In the genomic region with DNA sequence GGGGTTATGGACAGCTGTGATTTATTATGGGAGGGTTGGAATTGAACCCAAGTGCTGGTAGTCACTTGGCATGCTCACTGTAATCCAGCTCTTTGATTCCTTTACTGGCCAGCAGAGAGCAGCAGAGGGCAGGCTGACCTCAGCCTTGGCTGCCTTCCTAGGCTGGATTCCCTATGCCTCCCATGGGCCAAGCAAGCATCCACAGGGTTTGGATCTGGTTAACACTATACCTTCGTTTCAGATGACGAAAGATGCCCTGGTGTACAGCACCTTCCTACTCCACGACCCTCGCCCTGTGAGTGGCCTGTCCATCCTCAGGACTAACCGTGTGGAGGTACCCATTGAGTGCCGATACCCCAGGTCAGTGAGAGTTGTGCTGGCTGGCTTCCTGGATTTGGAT, we compare ENCODE assay signal across 9 mouse cellular contexts. TPM values are rescaled to one million over a fixed set of nuclear protein-coding genes. Genes with fewer than 3 reads are reported as not detected.
DNase-seq lines count a peak whose midpoint lies in the region; ATAC-seq and TF ChIP-seq lines count a peak whose summit lies in the region.
"Had no signal": no experiment of that assay in that cellular context is flagged by ENCODE, and none has a peak within 500 bp of the region (broad histone marks: within the 10 kb centered on the region; RNA-seq: fewer than 3 reads in every experiment).

No protein-coding gene starts in this region.

- no peak overlapping the region for H3K27ac ChIP-seq in neural tube, embryonic 13.5 days (replicated peaks)

- H3K9ac ChIP-seq in neural tube, embryonic 13.5 days: no peak overlapping the region

- POLR2A ChIA-PET in Patski (lab: Charles Lee): no interaction called here

- WGBS in neural tube, embryonic 13.5 days: 36% methylated on average over 6 of the region's 6 CpGs

- H3K4me2 ChIP-seq in neural tube, embryonic 13.5 days: no peak overlapping the region

- peak; percentile 38 for DNase-seq in ovary, postnatal 10 days (ENCODE audit: low spot score)
- DNase-seq in ovary, adult 18-20 months (ENCODE audit: low spot score): no peak
- no peak for DNase-seq in Patski (ENCODE audit: low read depth, low spot score)
- DNase-seq in cerebellum, postnatal 10 days: peak; percentile 81 to 87
- peak; percentile 71 to 77 for DNase-seq in heart, adult 9 months (ENCODE audit: low spot score in 2 of 2)
- DNase-seq in kidney, postnatal 25 days: peak; percentile 62 to 71
- DNase-seq in spleen, postnatal 14 days (ENCODE audit: low spot score in 2 of 2): no peak

- H3K36me3 ChIP-seq in neural tube, embryonic 13.5 days: no peaks in the 10 kb centered on the region

- ATAC-seq in Patski: peak; percentile 55
- peak; percentile 50; the same call in 1 of the 2 replicates for ATAC-seq in neural tube, embryonic 13.5 days (ENCODE audit: low read depth)

- in situ Hi-C loops in Patski (cut with MboI; ENCODE audit: low pct_unique_long_range_greater_than_20kb): loop anchor here (5.0 kb wide), 2 partner anchors 65 to 205 kb away; no protein-coding TSS in a partner anchor

- no peaks in the 10 kb centered on the region for H3K27me3 ChIP-seq in Patski
- no peaks in the 10 kb centered on the region for H3K27me3 ChIP-seq in neural tube, embryonic 13.5 days

- CTCF ChIA-PET in Patski (lab: Charles Lee): interaction anchor here (0.7 to 2.4 kb wide), 11 partner anchors 11 to 95 kb away, joined by 3 to 16 read pairs (median 3); a partner anchor contains a TSS

- H3K9me3 ChIP-seq in neural tube, embryonic 13.5 days: no peaks in the 10 kb centered on the region

- no peak for TF ChIP-seq CTCF in Patski (IDR thresholded peaks at IDR 0.05)

- no peak overlapping the region for H3K4me3 ChIP-seq in neural tube, embryonic 13.5 days

- 0 out of 2 replicates have a peak, but pooled peaks cover 7% of the 10 kb centered on the region for H3K4me1 ChIP-seq in neural tube, embryonic 13.5 days (replicated peaks)

RNA-seq across cellular contexts. Expression of a gene that starts 2.5 kb away (rescaled TPM):
- 0.04 TPM for polyA plus RNA-seq in Patski (2021)
- 0.14 TPM in 1 of 2 replicates, not detected in the other for polyA plus RNA-seq in neural tube, embryonic 13.5 days (2015; fragmentation: Nextera tagmentation; extraction: Ambion mirVana)
- polyA plus RNA-seq: gonadal fat pad, adult 2 months had no signal

RNA-seq across cellular contexts. Expression of a gene that starts 8.1 kb away (rescaled TPM):
- polyA plus RNA-seq in Patski (2021): 2.4 TPM
- polyA plus RNA-seq in neural tube, embryonic 13.5 days (2015; fragmentation: Nextera tagmentation; extraction: Ambion mirVana): 0.79 and 1.9 TPM in 2 replicates

RNA-seq across cellular contexts. Expression of a gene that starts 12.2 kb away (rescaled TPM):
- 22.2 TPM for polyA plus RNA-seq in Patski (2021)
- 25.6 and 26.5 TPM in 2 replicates for polyA plus RNA-seq in neural tube, embryonic 13.5 days (2015; fragmentation: Nextera tagmentation; extraction: Ambion mirVana)

RNA-seq across cellular contexts. Expression of a gene that starts 48.0 kb away (rescaled TPM):
- 237 TPM for polyA plus RNA-seq in Patski (2021)
- 665 and 740 TPM in 2 replicates for polyA plus RNA-seq in neural tube, embryonic 13.5 days (2015; fragmentation: Nextera tagmentation; extraction: Ambion mirVana)

RNA-seq across cellular contexts. Expression of a gene that starts 55.9 kb away (rescaled TPM):
- 0.95 TPM for polyA plus RNA-seq in Patski (2021)
- 0.14 and 0.20 TPM in 2 replicates for polyA plus RNA-seq in neural tube, embryonic 13.5 days (2015; fragmentation: Nextera tagmentation; extraction: Ambion mirVana)

Comparison
In these comparisons a context has a peak if more than half of its experiments do, and no peak if none do; other contexts are left out.
1. DNase-seq: peak in ovary, postnatal 10 days (single experiment), cerebellum, postnatal 10 days (2 of 2), heart, adult 9 months (2 of 2) and kidney, postnatal 25 days (2 of 2); none in ovary, adult 18-20 months (single experiment), Patski (single experiment) and spleen, postnatal 14 days (0 of 2).